Mouse (Mus musculus) c-Kit-positive CD71-positive TER-119-positive erythroid progenitor cells, embryonic 14.5 days (primary cell): ENCODE data around the gene Znrd1as.

ENCODE experiments used
- DNase-seq: peaks from one replicate; pipeline ENCODE4 v3.0.0-alpha.2; 2013; ENCODE audit warnings: low spot score

Gene Znrd1as

DNA sequence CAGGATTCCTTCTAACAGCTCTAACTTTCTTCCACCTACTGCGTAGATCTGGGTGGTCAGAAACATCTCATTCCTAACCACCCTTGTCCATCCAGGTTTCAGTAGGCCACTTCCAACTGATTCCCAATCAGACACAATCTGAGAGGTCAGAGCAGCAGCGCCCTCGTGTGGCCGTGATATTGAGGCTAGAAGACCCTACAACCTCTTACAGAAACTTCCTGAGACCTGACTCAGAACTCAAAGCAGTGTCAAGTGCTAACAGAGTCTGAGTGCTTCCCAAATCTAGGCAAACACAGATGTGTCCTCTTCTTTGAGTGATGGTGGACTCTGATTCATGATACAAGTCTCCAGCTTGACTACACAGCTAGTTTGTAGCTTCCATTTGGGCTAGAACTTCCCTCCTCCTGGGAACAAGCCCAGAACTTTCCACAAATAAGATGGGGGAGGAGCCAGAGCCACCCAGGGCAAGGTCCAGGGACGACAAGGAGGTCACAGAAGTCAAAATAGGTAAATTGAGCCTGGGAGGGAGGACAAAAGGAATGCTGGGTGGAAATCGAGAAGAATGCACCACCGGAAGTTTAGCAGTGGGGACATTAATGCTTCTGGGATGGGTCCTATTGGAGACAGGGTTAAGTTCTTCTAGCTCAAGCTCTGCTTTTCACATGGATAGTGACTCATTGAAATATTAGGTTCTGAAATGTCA is 38.8 kb downstream of the Znrd1as start:
- peak; percentile 32 for DNase-seq

DNA sequence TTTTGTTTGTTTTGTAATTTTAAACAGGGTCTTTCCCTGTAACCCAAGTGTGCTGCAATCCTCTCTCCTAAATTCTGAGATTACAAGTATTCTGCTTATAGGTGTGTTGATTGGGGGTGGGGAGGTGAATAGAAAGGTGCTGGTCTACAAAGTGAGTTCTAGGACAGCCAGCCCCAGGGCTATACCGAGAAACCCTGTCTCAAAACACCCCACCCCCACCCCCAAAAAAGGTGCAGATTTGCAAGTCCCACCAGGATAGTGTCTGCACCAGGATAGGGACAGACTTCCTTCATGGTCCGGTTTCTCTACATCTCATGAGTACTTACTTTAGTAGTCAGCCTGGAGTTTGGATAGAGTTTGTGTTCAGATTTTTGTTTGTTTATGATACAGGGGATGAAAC is 40.1 kb downstream of the Znrd1as start:
- DNase-seq: no peak

DNA sequence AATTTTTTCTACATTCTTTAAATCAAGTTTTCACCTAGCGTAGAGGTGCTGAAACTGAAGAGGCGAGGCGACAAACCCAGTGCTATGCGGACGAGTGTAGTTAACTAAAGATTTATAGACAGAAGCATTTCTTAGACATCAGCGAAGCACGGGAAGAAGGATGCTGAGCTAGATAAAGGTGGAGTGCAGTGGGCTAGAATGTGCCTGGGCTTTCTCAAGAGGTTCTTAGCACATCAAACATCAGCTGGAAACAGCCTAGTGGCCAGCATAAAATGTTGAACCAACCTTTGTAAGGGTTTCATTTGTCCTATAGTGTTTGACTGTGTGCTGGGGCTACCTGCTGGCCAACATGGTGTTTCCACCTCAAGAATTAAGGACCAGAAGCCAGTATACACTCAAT is 42.5 kb downstream of the Znrd1as start, which contains the start of gene Zfp57:
Gene Zfp57, plus strand, starts transcription at position 301 of the 400 bp plus-strand sequence.
- no peak for DNase-seq

DNA sequence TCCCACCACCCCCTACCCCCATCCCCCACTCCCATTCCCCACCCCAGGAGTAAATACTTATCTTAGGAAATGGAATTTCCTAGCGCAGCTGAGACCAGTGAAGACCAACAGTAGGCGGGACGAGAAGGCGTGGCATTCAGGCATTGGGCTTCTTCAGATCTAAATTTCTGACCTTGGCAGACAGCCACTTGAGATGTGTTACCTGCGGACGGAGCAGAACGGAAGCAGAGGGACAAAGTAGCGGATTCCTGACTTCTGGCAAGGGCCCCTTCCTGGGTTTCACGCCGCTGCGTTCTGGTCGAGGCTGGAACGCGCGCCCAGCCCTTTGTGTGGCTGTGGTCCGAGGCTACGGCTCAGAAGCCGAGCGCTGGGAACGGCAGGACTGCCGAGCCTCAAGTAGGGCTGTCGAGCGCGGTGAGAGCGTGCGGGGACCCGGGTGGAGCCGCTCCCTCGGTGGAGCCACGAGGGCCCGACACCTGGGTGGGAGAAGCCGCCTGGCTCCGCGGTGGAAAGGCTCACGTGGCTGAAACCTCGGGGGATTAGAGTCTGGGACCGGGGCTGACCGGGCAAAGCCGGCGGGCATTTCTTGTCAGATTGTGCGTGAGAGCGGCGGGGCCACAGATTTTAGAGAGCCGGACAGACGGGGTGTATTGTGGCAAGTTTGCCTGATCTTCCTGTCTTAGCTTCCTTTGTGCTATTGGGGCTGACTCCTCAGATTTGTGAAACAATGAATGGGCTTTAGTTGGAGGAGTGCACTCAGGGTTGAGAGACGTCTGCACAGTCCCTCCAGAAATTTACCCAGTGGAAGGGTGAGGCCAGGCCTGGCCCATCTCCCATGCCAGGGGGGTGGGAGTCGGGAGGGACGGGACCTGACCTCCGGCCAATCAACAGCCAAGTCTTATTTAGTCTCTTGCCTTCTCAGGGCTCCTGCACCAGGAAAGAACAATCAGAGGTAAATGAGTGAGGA is 44.3 kb downstream of the Znrd1as start:
- DNase-seq: no peak

DNA sequence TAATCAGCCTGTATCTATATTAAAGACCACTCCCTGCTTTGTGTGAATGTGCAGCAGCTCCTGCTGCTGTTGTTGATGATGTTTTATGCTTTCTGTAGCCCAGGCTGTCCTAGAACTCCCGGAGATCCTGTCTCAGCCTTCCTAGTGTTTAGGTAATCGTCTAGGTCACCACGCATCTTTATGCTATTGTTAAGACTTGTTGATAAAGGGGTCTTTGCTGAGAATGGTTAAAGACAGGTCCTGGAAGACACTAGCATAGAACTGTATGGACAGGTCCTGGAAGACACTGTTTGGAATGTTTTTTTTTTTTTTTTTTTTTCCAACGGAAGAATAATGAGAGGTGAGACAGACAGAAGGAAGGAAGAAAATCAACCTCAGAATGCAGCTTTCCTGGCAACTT is 45.0 kb downstream of the Znrd1as start:
- DNase-seq: no peak

DNA sequence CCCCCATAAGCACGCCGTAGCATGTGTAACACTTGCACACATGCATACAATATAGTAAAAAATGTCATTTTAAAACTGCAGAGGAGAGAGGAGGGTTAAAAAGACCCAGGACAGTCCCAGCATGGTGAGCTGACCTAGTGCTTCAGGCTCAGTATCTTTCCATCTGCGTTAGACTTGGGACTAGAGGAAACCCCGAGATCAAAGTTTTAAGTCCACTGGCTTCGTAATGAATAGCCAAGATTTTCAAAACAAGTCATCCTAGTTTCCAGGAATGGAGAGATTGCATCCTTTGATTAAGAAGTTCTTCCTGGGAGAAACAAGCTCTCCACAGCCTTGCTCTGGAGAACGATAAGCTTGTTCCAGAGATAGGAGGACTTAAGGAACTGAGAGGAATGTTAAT is 49.8 kb downstream of the Znrd1as start:
- DNase-seq: no peak

DNA sequence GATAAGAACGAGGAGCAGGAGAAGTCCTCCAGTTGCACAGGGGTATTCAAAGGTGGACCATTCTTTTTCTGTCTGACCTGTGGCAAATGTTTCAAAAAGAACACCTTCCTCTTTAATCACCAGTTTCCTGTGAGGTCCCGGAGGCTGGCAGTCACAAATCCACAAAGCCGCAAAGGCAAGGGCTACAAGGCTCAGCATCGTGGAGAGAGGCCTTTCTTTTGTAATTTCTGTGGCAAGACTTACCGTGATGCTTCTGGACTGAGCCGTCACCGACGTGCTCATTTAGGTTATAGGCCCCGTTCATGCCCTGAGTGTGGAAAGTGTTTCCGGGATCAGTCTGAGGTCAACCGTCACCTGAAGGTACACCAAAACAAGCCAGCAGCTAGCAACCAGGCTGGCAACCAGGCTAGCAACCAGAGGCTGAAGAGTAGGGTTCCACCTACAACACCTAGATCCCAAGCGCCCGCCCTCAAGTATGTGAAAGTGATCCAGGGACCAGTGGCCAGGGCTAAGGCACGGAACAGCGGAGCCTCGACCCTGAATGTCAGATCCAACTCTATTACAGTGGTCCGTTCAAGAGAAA is 51.2 kb downstream of the Znrd1as start:
- DNase-seq: no peak

DNA sequence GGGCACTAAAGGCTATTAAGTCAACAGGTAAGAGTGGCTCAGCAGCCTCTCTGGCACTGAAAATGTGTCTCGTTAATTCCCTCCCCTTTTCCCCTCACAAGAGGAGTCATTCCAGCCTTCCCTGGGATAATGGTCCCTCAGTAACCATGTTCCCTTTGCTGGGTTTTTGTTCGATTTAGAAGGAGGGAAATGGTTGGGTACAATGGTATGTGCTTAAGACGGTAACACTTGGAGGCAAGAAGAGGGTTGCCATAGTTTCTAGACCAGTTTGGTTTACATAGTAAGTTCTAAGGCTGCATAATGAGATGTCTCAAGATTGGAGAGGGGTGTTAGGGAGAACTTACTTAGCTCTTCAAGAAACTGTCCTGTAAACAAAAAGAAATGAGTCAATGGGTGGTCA is 53.3 kb downstream of the Znrd1as start:
- DNase-seq: no peak

DNA sequence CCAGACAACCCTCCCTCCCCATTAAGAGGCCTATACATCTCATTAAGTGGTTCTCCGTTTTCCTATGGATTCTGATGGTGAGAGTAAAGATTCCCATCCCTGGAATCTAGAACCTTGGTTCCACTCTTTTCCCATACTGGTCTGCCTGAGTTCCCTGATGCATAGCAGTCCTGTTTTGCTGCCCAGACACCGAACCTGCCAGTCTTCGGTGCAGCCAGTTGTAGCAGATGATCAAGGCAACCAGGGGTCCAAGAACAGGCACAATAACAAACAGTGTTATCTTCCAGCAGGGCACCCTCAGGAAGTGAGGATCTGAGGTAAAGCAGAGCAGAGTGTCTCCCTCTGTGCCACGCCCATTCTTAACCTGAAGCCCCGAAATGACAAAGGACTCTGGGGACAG is 53.7 kb downstream of the Znrd1as start:
- no peak for DNase-seq
